Mouse (Mus musculus): Measurements from ENCODE around the gene Ttc24. TPM values are rescaled to one million over a fixed set of nuclear protein-coding genes. Genes with fewer than 3 reads are reported as not detected.

Gene Ttc24
- not detected for total RNA-seq (2021)
- long read RNA-seq, experiment 1: 0 reads
- long read RNA-seq, experiment 2: 0 reads

- DNase-seq: no peak
Measured at GRCm38 (mm10) chr3:88078204-88078603, at the start of gene Ttc24. TSS of gene Ttc24 (minus strand) at chr3:88078304.

GRCm38 (mm10) chr3:88127636-88128035 is 49.5 kb upstream of the Ttc24 start:
- DNase-seq: no peak
- intact Hi-C loops (cut with DNase I): no loop called here

More at GRCm38 (mm10) chr3:88078204-88078603, at the start of gene Ttc24:
- intact Hi-C loops (cut with DNase I): loop anchor here (10.0 kb wide), 1 partner anchor 143 kb away; the partner anchor contains the start of genes Isg20l2 and Rrnad1

- DNase-seq: no peak
- intact Hi-C loops (cut with DNase I): no loop called here
Measured at GRCm38 (mm10) chr3:88126181-88126580, 48.1 kb upstream of the Ttc24 start.

GRCm38 (mm10) chr3:88125195-88125594 is 47.1 kb upstream of the Ttc24 start:
- no peak for DNase-seq
- intact Hi-C loops (cut with DNase I): no loop called here

- intact Hi-C loops (cut with DNase I): no loop called here
- no peak for DNase-seq
Measured at GRCm38 (mm10) chr3:88121164-88122131, 43.3 kb upstream of the Ttc24 start.

GRCm38 (mm10) chr3:88120117-88120651 is 42.1 kb upstream of the Ttc24 start:
- intact Hi-C loops (cut with DNase I): no loop called here
- DNase-seq: peak; percentile 23 to 29

GRCm38 (mm10) chr3:88114396-88114795 is 36.3 kb upstream of the Ttc24 start:
- no peak for DNase-seq
- intact Hi-C loops (cut with DNase I): no loop called here

- intact Hi-C loops (cut with DNase I): no loop called here
- no peak for DNase-seq
Measured at GRCm38 (mm10) chr3:88109126-88109525, 31.0 kb upstream of the Ttc24 start.

- intact Hi-C loops (cut with DNase I): no loop called here
- DNase-seq: no peak
Measured at GRCm38 (mm10) chr3:88106126-88106525, 28.0 kb upstream of the Ttc24 start.

- DNase-seq: no peak
- intact Hi-C loops (cut with DNase I): no loop called here
Measured at GRCm38 (mm10) chr3:88102611-88103010, 24.5 kb upstream of the Ttc24 start.

GRCm38 (mm10) chr3:88102196-88102595 is 24.1 kb upstream of the Ttc24 start:
- intact Hi-C loops (cut with DNase I): no loop called here
- no peak for DNase-seq

- intact Hi-C loops (cut with DNase I): no loop called here
- no peak for DNase-seq
Measured at GRCm38 (mm10) chr3:88101736-88102135, 23.6 kb upstream of the Ttc24 start.

- intact Hi-C loops (cut with DNase I): no loop called here
- no peak for DNase-seq
Measured at GRCm38 (mm10) chr3:88100251-88100650, 22.1 kb upstream of the Ttc24 start.

GRCm38 (mm10) chr3:88097666-88098065 is 19.6 kb upstream of the Ttc24 start:
- intact Hi-C loops (cut with DNase I): no loop called here
- no peak for DNase-seq

GRCm38 (mm10) chr3:88094126-88094525 is 16.0 kb upstream of the Ttc24 start:
- intact Hi-C loops (cut with DNase I): no loop called here
- no peak for DNase-seq

GRCm38 (mm10) chr3:88090616-88091015 is 12.5 kb upstream of the Ttc24 start:
- intact Hi-C loops (cut with DNase I): loop anchor here (2.0 kb wide), 1 partner anchor 42 kb away; no protein-coding TSS in a partner anchor
- no peak for DNase-seq

GRCm38 (mm10) chr3:88090106-88090505 is 12.0 kb upstream of the Ttc24 start:
- DNase-seq: no peak
- intact Hi-C loops (cut with DNase I): loop anchor here (2.0 kb wide), 1 partner anchor 43 kb away; no protein-coding TSS in a partner anchor

- no peak for DNase-seq
Measured at GRCm38 (mm10) chr3:88087688-88088087, 9.6 kb upstream of the Ttc24 start.

GRCm38 (mm10) chr3:88085459-88085858 is 7.4 kb upstream of the Ttc24 start:
- no peak for DNase-seq
- intact Hi-C loops (cut with DNase I): no loop called here

More at GRCm38 (mm10) chr3:88087688-88088087, 9.6 kb upstream of the Ttc24 start:
- intact Hi-C loops (cut with DNase I): loop anchor here (2.0 kb wide), 2 partner anchors 87 to 155 kb away; no protein-coding TSS in a partner anchor

GRCm38 (mm10) chr3:88084001-88084400 is 5.9 kb upstream of the Ttc24 start:
- intact Hi-C loops (cut with DNase I): no loop called here
- DNase-seq: no peak

- intact Hi-C loops (cut with DNase I): no loop called here
- DNase-seq: no peak
Measured at GRCm38 (mm10) chr3:88082663-88083062, 4.6 kb upstream of the Ttc24 start.

Measured in gastrocnemius, postnatal 36 days (tissue).